Mouse (Mus musculus) liver, postnatal 0 days (tissue): Measurements from ENCODE around the gene Qtrt1. TPM values are rescaled to one million over a fixed set of nuclear protein-coding genes. Genes with fewer than 3 reads are reported as not detected.

Experiments
- ATAC-seq: fragments of 200-750 bp; cut with Nextera tagmentation; 2 replicates; pipeline ENCODE4 v1.8.0; 2017; ENCODE audit warnings: mild to moderate bottlenecking, moderate library complexity
- DNase-seq: peaks from one replicate; pipeline ENCODE4 v3.0.0-alpha.2; 2016
- H3K27ac ChIP-seq: fragments of 300-500 bp; sonication (generic); 2 replicates; pipeline ENCODE4 v1.5.1; 2014; ENCODE audit warnings: antibody characterized with exemption, moderate library complexity, mild to moderate bottlenecking, low read depth
- H3K27me3 ChIP-seq: fragments of 300-500 bp; sonication (generic); 2 replicates; pipeline ENCODE4 v1.6.1; 2014; ENCODE audit warnings: low read length, control low read depth, mixed read lengths; ENCODE audit not compliant: insufficient read depth
- H3K36me3 ChIP-seq: fragments of 300-500 bp; sonication (generic); replicated peaks from 2 replicates; pipeline ENCODE4 v1.6.1; 2014; ENCODE audit warnings: mild to moderate bottlenecking, control low read depth, low read length, moderate library complexity, mixed read lengths; ENCODE audit not compliant: insufficient read depth
- H3K4me1 ChIP-seq: fragments of 300-500 bp; sonication (generic); 2 replicates; pipeline ENCODE4 v1.6.1; 2014; ENCODE audit warnings: antibody characterized with exemption, mild to moderate bottlenecking, control low read depth; ENCODE audit not compliant: insufficient read depth
- H3K4me2 ChIP-seq: fragments of 300-500 bp; sonication (generic); 2 replicates; pipeline ENCODE4 v1.6.1; 2014; ENCODE audit warnings: low read depth, mild to moderate bottlenecking, low read length, moderate library complexity, mixed read lengths
- H3K4me3 ChIP-seq: fragments of 300-500 bp; sonication (generic); 2 replicates; pipeline ENCODE4 v1.5.1; 2014; ENCODE audit warnings: low read depth, low read length
- H3K9ac ChIP-seq: fragments of 300-500 bp; sonication (generic); replicated peaks from 2 replicates; pipeline ENCODE4 v1.6.1; 2014; ENCODE audit warnings: mild to moderate bottlenecking, moderate library complexity
- H3K9me3 ChIP-seq: fragments of 300-500 bp; sonication (generic); 2 replicates; pipeline ENCODE4 v1.6.1; 2016; ENCODE audit warnings: mild to moderate bottlenecking, control low read depth, low read length, mixed read lengths
- CTCF ChIP-seq: sonication (generic); IDR thresholded peaks from 2 replicates; pipeline ENCODE4 v1.5.1; 2016; ENCODE audit warnings: antibody characterized with exemption, low read depth
- EP300 ChIP-seq: IDR thresholded peaks from 2 replicates; pipeline ENCODE4 v1.6.1; 2016; ENCODE audit warnings: antibody characterized with exemption, low read depth, mild to moderate bottlenecking
- WGBS: fragments of 180-500 bp; shearing (Covaris S2); extraction: QIAGEN DNeasy Blood & Tissue Kit; methylation state at CpG from one replicate; pipeline ENCODE4 v1.1.7; 2014; ENCODE audit not compliant: insufficient replicate concordance; 5-methylcytosine and 5-hydroxymethylcytosine counted together
- polyA plus RNA-seq: library from polyadenylated mRNA; unstranded; fragments of >200 nt; fragmentation: Nextera tagmentation; extraction: Ambion mirVana; gene quantifications from 2 replicates; pipeline ENCODE4 v1.2.1, GENCODE M21; 2015

Qtrt1 gene
- polyA plus RNA-seq, 1 experiment from 2014 or later: 13.7 TPM

DNA sequence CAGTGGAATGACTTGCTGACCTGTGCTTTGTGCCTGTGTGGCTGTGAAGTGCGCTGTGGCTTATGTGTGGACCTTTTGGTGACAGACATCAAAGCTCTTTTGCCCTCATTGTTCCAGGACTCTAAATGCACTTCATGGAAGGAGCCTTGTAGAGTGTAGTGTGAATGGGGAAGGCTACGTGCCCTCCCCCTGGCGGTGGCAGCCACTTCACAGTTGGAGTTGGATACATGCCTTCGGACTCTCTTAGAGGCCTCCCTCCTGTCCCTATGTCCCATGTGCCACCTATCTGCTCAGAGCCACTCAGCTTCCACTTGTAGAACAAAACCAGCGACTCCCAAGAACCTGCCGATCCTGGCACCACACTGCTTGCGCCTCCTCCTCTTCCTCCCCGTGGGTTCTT lies 22.1 kb downstream of the Qtrt1 start:
- TF ChIP-seq CTCF: no peak
- no peak for TF ChIP-seq EP300
- no peak overlapping the region for H3K4me2 ChIP-seq
- ATAC-seq (no peak), DNase-seq (no peak)
- no peaks in the 10 kb centered on the region for H3K27me3 ChIP-seq
- 91% methylated on average over 8 of the region's 8 CpGs for WGBS
- no peaks in the 10 kb centered on the region for H3K9me3 ChIP-seq
- H3K27ac ChIP-seq: no peak overlapping the region
- H3K36me3 ChIP-seq: 0 out of 2 replicates have a peak, but pooled peaks cover 7% of the 10 kb centered on the region
- H3K9ac ChIP-seq: no peak overlapping the region
- peaks cover 52% of the 10 kb centered on the region for H3K4me1 ChIP-seq
- H3K4me3 ChIP-seq: no peak overlapping the region

DNA sequence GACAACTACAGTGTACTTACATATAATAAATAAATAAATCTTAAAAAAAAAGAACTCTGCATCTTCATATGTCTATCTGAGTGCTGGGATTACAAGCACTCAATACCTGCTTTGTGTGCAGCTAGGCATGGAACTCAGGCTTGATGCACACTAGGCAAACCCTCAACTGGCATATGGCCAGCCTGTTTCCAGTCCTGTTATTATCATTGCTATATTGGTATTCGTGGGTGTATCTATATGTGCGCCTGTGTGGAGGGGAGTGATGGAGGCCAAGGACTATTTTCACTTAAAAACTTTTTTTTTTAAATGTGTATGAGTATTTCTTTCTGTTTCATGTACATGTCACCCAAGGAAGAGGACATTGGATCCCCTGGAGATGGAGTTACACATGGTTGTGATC lies 22.8 kb downstream of the Qtrt1 start:
- Histone ChIP-seq H3K27me3 (no peaks in the 10 kb centered on the region), H3K9ac (no peak overlapping the region; the same call in 1 of the 2 replicates), H3K4me2 (no peak overlapping the region), H3K27ac (no peak overlapping the region), H3K9me3 (no peaks in the 10 kb centered on the region), H3K4me1 (peaks cover 50% of the 10 kb centered on the region), H3K36me3 (0 out of 2 replicates have a peak, but pooled peaks cover 7% of the 10 kb centered on the region), H3K4me3 (no peak overlapping the region)
- TF ChIP-seq EP300 (no peak), CTCF (no peak)
- no peak for DNase-seq
- 67% methylated on average over 2 of the region's 2 CpGs for WGBS
- no peak for ATAC-seq

DNA sequence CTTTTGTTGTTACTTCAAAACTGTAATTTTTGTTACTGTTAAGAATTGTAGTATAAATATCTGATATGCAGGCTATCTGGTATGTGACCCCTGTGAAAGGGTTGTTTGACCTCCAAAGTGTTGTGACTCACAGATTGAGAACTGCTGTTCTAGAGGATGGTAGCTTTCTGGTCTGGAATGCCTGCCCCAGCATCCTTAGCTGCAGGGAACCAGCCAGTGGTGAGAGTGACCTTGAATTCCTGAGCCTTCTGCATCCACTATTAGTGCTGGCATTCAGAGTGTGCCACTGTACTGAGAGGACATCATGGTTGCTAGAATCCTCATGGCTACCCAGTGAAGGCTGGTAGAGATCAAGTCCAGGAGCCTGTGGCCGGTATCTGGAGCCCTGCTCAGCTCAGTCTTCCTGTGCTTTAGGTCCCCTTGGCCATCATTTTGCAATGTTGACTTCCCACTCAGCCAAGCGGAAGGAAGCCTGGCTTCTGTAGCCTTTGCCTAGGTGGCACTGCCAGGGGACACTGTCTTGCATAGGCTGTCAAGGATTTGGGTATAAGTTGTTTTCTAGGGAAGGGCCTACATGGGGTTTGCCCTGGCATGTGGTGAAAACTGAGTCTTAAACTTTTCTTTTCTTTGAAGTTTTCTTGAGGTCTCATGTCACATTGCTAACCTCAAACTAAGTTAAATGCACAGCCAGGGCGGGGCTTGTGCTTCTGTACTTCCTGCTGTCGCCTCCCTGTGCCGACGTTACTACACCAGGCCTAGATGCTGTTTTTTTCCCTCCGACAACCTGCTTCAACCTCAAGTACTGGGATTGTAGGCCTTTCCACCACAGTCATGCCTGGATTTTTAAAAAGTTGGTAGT lies 24.4 kb downstream of the Qtrt1 start:
- no peak for ATAC-seq
- Histone ChIP-seq H3K27ac (peak overlapping the region; percentile 46), H3K4me2 (peak overlapping the region; percentile 55), H3K4me1 (peaks cover 35% of the 10 kb centered on the region), H3K36me3 (0 out of 2 replicates have a peak, but pooled peaks cover 4% of the 10 kb centered on the region), H3K9ac (no peak overlapping the region), H3K27me3 (no peaks in the 10 kb centered on the region), H3K4me3 (no peak overlapping the region), H3K9me3 (no peaks in the 10 kb centered on the region)
- DNase-seq: peak; percentile 43
- TF ChIP-seq CTCF (no peak), EP300 (no peak)
- WGBS: 28% methylated on average over 7 of the region's 7 CpGs

DNA sequence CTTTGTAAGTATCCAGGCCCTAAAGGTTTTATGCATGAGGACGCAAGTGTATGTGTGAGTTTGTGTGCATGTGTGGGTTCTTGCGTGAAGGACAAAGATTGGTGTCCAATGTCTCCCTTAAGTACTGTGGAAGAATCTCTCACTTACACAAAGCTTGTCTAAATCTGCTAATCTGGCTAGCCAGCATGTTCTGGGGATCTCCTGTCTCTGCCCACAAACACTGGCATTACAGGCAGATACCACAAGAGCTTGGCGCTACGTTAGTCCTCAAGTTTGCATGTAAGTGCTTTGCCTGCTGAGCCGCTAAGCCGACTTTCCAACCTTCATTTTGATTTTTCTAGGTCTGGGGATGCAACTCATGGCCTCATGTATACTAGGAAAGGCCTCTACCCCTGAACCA lies 25.9 kb downstream of the Qtrt1 start:
- 0 out of 2 replicates have a peak, but pooled peaks cover 2% of the 10 kb centered on the region for H3K36me3 ChIP-seq
- no peaks in the 10 kb centered on the region for H3K9me3 ChIP-seq
- 77% methylated on average over 6 of the region's 6 CpGs for WGBS
- no peak overlapping the region for H3K4me2 ChIP-seq
- peaks cover 32% of the 10 kb centered on the region for H3K4me1 ChIP-seq
- H3K27ac ChIP-seq: peak overlapping the region; percentile 24; the same call in 1 of the 2 replicates
- no peak overlapping the region for H3K9ac ChIP-seq
- ATAC-seq (no peak), DNase-seq (no peak)
- H3K27me3 ChIP-seq: no peaks in the 10 kb centered on the region
- H3K4me3 ChIP-seq: no peak overlapping the region
- TF ChIP-seq CTCF (no peak), EP300 (no peak)

DNA sequence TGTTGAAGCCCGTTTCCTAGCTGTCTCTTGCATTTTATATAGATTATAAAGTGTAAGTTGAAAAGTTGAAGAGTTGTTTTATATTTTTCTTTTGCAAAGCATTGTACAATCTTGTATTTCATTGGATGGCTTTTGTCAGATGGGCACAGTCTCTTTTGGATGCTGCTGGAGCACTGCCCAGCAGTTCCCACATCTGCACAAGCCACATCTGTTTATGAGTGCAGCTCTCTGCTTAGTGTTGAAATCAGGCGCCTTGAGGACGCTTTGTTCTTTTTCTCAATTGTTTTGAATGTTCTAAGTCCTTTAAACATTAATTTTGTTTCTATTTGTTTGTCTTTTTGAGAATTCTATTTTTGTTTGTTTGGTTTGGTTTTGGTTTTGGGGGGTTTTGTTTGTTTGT lies 26.6 kb downstream of the Qtrt1 start:
- TF ChIP-seq CTCF: no peak
- peak; percentile 46 for TF ChIP-seq EP300
- 0 out of 2 replicates have a peak, but pooled peaks cover 2% of the 10 kb centered on the region for H3K36me3 ChIP-seq

DNA sequence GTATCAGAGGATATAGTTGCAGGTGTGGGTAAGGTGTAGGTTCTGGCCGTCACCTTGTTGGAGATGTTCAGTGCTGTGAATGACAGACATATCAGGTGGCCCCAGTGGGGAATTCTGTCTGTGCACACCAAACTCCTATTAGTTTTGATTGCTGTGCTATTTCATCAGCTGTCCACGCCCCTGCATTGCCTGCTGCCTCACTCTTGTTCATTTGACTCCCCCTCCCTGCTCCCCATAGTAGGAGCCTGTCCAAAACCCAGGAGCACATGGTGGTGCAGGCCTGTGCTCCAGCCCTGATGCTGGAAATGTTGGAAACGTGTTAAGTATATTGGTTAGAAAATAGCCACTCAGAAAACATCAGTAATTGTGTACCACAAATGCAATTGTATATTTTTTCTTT lies 27.8 kb downstream of the Qtrt1 start:
- DNase-seq (no peak), ATAC-seq (peak; percentile 40)
- TF ChIP-seq CTCF (no peak), EP300 (no peak)
- H3K9me3 ChIP-seq: no peaks in the 10 kb centered on the region
- H3K9ac ChIP-seq: no peak overlapping the region
- H3K36me3 ChIP-seq: 0 out of 2 replicates have a peak, but pooled peaks cover 2% of the 10 kb centered on the region
- H3K27me3 ChIP-seq: no peaks in the 10 kb centered on the region
- WGBS: 77% methylated on average over 3 of the region's 3 CpGs
- H3K4me1 ChIP-seq: peaks cover 33% of the 10 kb centered on the region
- H3K27ac ChIP-seq: no peak overlapping the region
- H3K4me2 ChIP-seq: no peak overlapping the region
- H3K4me3 ChIP-seq: no peak overlapping the region

More for the DNA sequence above, 26.6 kb downstream of the Qtrt1 start:
- ATAC-seq: peak; percentile 51
- H3K27me3 ChIP-seq: no peaks in the 10 kb centered on the region
- H3K9ac ChIP-seq: no peak overlapping the region
- peaks cover 32% of the 10 kb centered on the region for H3K4me1 ChIP-seq
- peak overlapping the region; percentile 24; the same call in 1 of the 2 replicates for H3K27ac ChIP-seq
- H3K4me2 ChIP-seq: no peak overlapping the region
- no peak for DNase-seq
- 51% methylated on average over 3 of the region's 3 CpGs for WGBS
- no peaks in the 10 kb centered on the region for H3K9me3 ChIP-seq
- H3K4me3 ChIP-seq: no peak overlapping the region
